Mouse (Mus musculus) ovary, postnatal 10 days (tissue): Measurements from ENCODE around the gene Dynlt1f.
"Not testable (repeated sequence)": the region's sequence is repeated elsewhere in the genome, so short reads cannot be mapped to it uniquely, and the experiment has no call there.

Experiments
- DNase-seq: peaks from one replicate; pipeline ENCODE4 v3.0.0; 2022; ENCODE audit warnings: low spot score

Dynlt1f gene

GRCm38 (mm10) chr17:6655567-6656281 lies at the start of gene Dynlt1f:
Dynlt1f (minus strand) TSS chr17:6655900.
- DNase-seq, result peak; percentile 58

- DNase-seq, result not testable (repeated sequence)
Measured at GRCm38 (mm10) chr17:6703381-6704270, 47.9 kb upstream of the Dynlt1f start.

- DNase-seq, result not testable (repeated sequence)
Measured at GRCm38 (mm10) chr17:6702625-6703221, 47.0 kb upstream of the Dynlt1f start.

GRCm38 (mm10) chr17:6700077-6700476 lies 44.4 kb upstream of the Dynlt1f start:
- not testable (repeated sequence) for DNase-seq

GRCm38 (mm10) chr17:6699502-6699901 lies 43.8 kb upstream of the Dynlt1f start:
- not testable (repeated sequence) for DNase-seq

- not testable (repeated sequence) for DNase-seq
Measured at GRCm38 (mm10) chr17:6697224-6697775, 41.6 kb upstream of the Dynlt1f start.

GRCm38 (mm10) chr17:6696521-6696920 lies 40.8 kb upstream of the Dynlt1f start:
- DNase-seq, result not testable (repeated sequence)

GRCm38 (mm10) chr17:6695712-6696111 lies 40.0 kb upstream of the Dynlt1f start:
- DNase-seq, result not testable (repeated sequence)

- peak; percentile 87 for DNase-seq
Measured at GRCm38 (mm10) chr17:6691596-6691995, 35.9 kb upstream of the Dynlt1f start.

GRCm38 (mm10) chr17:6689344-6689743 lies 33.6 kb upstream of the Dynlt1f start:
- not testable (repeated sequence) for DNase-seq

GRCm38 (mm10) chr17:6686299-6686971 lies 30.7 kb upstream of the Dynlt1f start:
- not testable (repeated sequence) for DNase-seq

- DNase-seq, result not testable (repeated sequence)
Measured at GRCm38 (mm10) chr17:6685288-6685818, 29.7 kb upstream of the Dynlt1f start.

GRCm38 (mm10) chr17:6684464-6685287 lies 29.0 kb upstream of the Dynlt1f start:
- DNase-seq, result not testable (repeated sequence)

- DNase-seq, result not testable (repeated sequence)
Measured at GRCm38 (mm10) chr17:6683702-6684101, 28.0 kb upstream of the Dynlt1f start.

GRCm38 (mm10) chr17:6681721-6682120 lies 26.0 kb upstream of the Dynlt1f start:
- not testable (repeated sequence) for DNase-seq

GRCm38 (mm10) chr17:6678063-6678462 lies 22.4 kb upstream of the Dynlt1f start:
- not testable (repeated sequence) for DNase-seq

- DNase-seq, result not testable (repeated sequence)
Measured at GRCm38 (mm10) chr17:6674297-6674696, 18.6 kb upstream of the Dynlt1f start.

- not testable (repeated sequence) for DNase-seq
Measured at GRCm38 (mm10) chr17:6668522-6668921, 12.8 kb upstream of the Dynlt1f start.

GRCm38 (mm10) chr17:6665389-6665788 lies 9.7 kb upstream of the Dynlt1f start:
- DNase-seq, result not testable (repeated sequence)

GRCm38 (mm10) chr17:6662840-6663239 lies 7.1 kb upstream of the Dynlt1f start:
- DNase-seq, result not testable (repeated sequence)
